Mouse (Mus musculus): ENCODE data around the gene Nav2. TPM values are rescaled to one million over a fixed set of nuclear protein-coding genes. Genes with fewer than 3 reads are reported as not detected.

The Nav2 gene
- polyA plus RNA-seq, 1 experiment from 2014 or later = 5.8 TPM

DNA sequence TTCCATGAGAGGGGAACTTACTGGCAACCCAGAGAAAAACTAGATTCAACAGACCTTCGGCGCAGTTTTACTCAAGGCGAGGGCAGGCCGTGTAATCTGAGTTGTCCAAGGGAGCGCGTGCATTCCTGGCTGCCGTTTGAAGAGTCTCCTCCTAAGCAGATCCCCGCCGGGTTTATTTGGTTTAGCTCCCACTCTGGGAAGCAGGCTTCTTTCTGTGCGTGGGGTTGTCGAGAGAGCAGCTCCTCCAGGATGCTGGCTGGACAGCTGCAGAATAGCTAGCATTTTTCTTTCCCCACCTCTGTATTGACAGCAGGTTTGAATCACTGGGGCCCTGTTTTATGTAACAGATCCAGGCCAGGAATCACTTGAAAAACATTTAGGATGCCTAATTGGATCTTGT is 529.4 kb downstream of the Nav2 start:
- TF ChIP-seq CTCF (IDR thresholded peaks at IDR 0.05; ENCODE audit: low read depth) = no peak
- Histone ChIP-seq H3K27ac (ENCODE audit: low read depth, low read length) (no peak overlapping the region), H3K4me3 (ENCODE audit: low read depth, low read length) (no peak overlapping the region), H3K9me3 (ENCODE audit: control insufficient read depth) (no peaks in the 10 kb centered on the region), H3K27me3 (replicated peaks; ENCODE audit: control insufficient read depth, insufficient read depth, low read length) (no peaks in the 10 kb centered on the region), H3K36me3 (ENCODE audit: control insufficient read depth, insufficient read depth) (no peaks in the 10 kb centered on the region; the same call in 1 of the 2 replicates), H3K4me2 (replicated peaks; ENCODE audit: low read depth) (no peak overlapping the region), H3K9ac (ENCODE audit: low read depth, low read length) (no peak overlapping the region), H3K4me1 (replicated peaks; ENCODE audit: control insufficient read depth, insufficient read depth, low read length) (no peaks in the 10 kb centered on the region)
- no peak for ATAC-seq
- 44% methylated on average over 11 of the region's 11 CpGs for WGBS

DNA sequence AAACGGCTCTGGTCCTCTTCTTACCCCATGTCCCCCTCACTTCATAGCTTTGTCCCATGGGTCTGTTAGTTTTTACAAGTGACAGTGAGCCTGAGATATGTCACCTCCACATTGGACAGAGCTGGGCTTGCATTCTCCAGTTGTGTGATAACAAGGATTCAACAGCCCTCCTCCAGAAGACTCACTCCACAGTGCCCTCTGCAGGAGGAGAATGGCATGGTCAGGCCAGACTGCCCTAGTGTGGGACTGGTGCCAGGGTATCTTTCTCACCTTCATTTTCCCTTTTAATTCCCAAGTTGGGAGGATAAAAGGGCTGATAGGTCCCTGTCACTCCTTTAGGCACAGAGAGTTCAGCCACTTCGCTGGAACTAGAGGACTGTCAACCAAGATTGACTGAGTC is 530.6 kb downstream of the Nav2 start:
- ATAC-seq = no peak
- WGBS = 64% methylated on average over 2 of the region's 2 CpGs
- Histone ChIP-seq H3K4me2 (replicated peaks; ENCODE audit: low read depth) (no peak overlapping the region), H3K36me3 (ENCODE audit: control insufficient read depth, insufficient read depth) (no peaks in the 10 kb centered on the region; the same call in 1 of the 2 replicates), H3K4me1 (replicated peaks; ENCODE audit: control insufficient read depth, insufficient read depth, low read length) (no peaks in the 10 kb centered on the region), H3K4me3 (ENCODE audit: low read depth, low read length) (no peak overlapping the region), H3K27me3 (replicated peaks; ENCODE audit: control insufficient read depth, insufficient read depth, low read length) (no peaks in the 10 kb centered on the region), H3K9me3 (ENCODE audit: control insufficient read depth) (no peaks in the 10 kb centered on the region), H3K27ac (ENCODE audit: low read depth, low read length) (no peak overlapping the region), H3K9ac (ENCODE audit: low read depth, low read length) (no peak overlapping the region)
- peak; percentile 73 for TF ChIP-seq CTCF (IDR thresholded peaks at IDR 0.05; ENCODE audit: low read depth)

DNA sequence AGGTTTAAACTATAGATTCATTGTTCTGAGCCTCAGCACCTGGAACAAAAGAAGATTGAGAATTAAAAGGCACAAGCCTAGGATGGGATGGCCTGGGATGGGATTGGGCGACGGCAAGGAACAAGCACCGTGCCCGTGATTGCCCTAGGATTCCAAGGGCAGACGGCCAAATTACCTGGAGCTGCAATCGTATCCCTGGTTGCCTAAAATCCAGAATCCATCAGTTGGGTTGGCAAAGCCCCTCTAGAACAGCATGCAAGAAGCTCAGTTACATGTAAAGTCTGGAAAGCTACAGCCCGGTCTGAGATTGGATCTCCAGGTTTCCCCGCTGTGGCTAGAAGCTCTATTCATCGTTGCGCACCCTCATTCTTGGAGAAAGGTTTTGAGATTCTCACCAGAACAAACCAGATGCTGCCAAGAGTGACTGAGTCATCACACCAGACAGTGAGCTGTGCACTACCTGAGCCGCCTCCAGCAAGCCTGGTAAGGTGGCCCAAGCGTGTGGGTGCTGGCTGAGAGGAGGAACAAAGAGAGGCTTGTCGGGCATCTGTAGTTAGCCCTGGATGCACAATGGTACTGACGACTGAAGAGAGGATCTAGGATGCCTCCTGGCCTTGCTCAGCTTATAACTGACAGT is 531.9 kb downstream of the Nav2 start:
- TF ChIP-seq CTCF (IDR thresholded peaks at IDR 0.05; ENCODE audit: low read depth) = no peak

DNA sequence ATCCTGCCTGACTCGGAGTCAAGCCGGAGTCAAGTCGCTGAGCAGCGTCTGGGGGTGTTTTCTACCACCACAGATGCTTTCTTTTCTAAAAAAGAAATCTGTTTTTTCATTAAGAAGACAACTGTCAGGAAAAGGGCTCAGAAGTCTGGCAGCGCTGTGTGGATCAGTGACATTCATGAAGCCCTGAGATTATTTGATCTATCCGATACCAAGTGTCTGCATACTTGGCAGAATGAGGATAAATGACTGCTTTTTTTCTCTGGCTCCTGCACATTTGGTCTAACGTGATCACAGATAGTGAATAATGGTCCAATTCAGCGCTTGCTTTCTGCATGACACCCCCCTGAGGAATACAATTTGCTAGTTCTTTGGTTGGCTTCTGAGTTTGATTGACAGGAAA is 533.7 kb downstream of the Nav2 start:
- no peak for ATAC-seq
- no peaks in the 10 kb centered on the region for H3K27me3 ChIP-seq (replicated peaks; ENCODE audit: control insufficient read depth, insufficient read depth, low read length)
- H3K4me1 ChIP-seq (replicated peaks; ENCODE audit: control insufficient read depth, insufficient read depth, low read length) = no peaks in the 10 kb centered on the region
- WGBS = 72% methylated on average over 8 of the region's 8 CpGs
- no peak overlapping the region for H3K27ac ChIP-seq (ENCODE audit: low read depth, low read length)
- no peaks in the 10 kb centered on the region for H3K9me3 ChIP-seq (ENCODE audit: control insufficient read depth)
- H3K36me3 ChIP-seq (ENCODE audit: control insufficient read depth, insufficient read depth) = peaks cover under 1% of the 10 kb centered on the region; the same call in 1 of the 2 replicates
- H3K4me3 ChIP-seq (ENCODE audit: low read depth, low read length) = no peak overlapping the region
- no peak overlapping the region for H3K4me2 ChIP-seq (replicated peaks; ENCODE audit: low read depth)
- H3K9ac ChIP-seq (ENCODE audit: low read depth, low read length) = no peak overlapping the region
- no peak for TF ChIP-seq CTCF (IDR thresholded peaks at IDR 0.05; ENCODE audit: low read depth)

More for the DNA sequence above, 531.9 kb downstream of the Nav2 start:
- Histone ChIP-seq H3K36me3 (ENCODE audit: control insufficient read depth, insufficient read depth) (no peaks in the 10 kb centered on the region; the same call in 1 of the 2 replicates), H3K9ac (ENCODE audit: low read depth, low read length) (no peak overlapping the region), H3K4me2 (replicated peaks; ENCODE audit: low read depth) (no peak overlapping the region), H3K27me3 (replicated peaks; ENCODE audit: control insufficient read depth, insufficient read depth, low read length) (no peaks in the 10 kb centered on the region), H3K27ac (ENCODE audit: low read depth, low read length) (no peak overlapping the region), H3K9me3 (ENCODE audit: control insufficient read depth) (no peaks in the 10 kb centered on the region), H3K4me1 (replicated peaks; ENCODE audit: control insufficient read depth, insufficient read depth, low read length) (no peaks in the 10 kb centered on the region), H3K4me3 (ENCODE audit: low read depth, low read length) (no peak overlapping the region)
- WGBS = 94% methylated on average over 14 of the region's 14 CpGs
- ATAC-seq = no peak

DNA sequence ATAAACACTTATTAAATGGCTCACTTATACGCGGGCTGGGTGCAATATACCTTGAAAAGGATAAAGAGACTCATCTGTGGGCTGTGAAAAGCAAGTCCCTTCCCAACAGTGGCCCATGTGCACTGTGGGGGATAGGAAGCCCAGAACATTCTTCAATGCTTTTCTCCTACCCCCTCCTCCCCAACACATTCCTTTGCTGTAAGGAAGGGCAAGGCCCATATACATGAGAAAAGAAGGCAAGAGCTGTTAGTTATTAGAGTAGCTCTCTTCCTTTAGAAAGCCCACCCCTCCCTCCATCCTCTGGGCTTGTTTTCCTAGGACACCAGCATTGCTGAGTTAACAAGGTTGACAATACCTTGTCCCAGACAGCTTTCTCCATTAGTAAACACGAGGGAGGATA is 540.1 kb downstream of the Nav2 start:
- WGBS = 71% methylated on average over 3 of the region's 3 CpGs
- Histone ChIP-seq H3K9ac (ENCODE audit: low read depth, low read length) (no peak overlapping the region), H3K4me2 (replicated peaks; ENCODE audit: low read depth) (no peak overlapping the region), H3K9me3 (ENCODE audit: control insufficient read depth) (no peaks in the 10 kb centered on the region), H3K4me3 (ENCODE audit: low read depth, low read length) (no peak overlapping the region), H3K4me1 (replicated peaks; ENCODE audit: control insufficient read depth, insufficient read depth, low read length) (no peaks in the 10 kb centered on the region), H3K27ac (ENCODE audit: low read depth, low read length) (no peak overlapping the region), H3K36me3 (ENCODE audit: control insufficient read depth, insufficient read depth) (peaks cover 18% of the 10 kb centered on the region; the same call in 1 of the 2 replicates), H3K27me3 (replicated peaks; ENCODE audit: control insufficient read depth, insufficient read depth, low read length) (no peaks in the 10 kb centered on the region)
- no peak for TF ChIP-seq CTCF (IDR thresholded peaks at IDR 0.05; ENCODE audit: low read depth)
- ATAC-seq = no peak

DNA sequence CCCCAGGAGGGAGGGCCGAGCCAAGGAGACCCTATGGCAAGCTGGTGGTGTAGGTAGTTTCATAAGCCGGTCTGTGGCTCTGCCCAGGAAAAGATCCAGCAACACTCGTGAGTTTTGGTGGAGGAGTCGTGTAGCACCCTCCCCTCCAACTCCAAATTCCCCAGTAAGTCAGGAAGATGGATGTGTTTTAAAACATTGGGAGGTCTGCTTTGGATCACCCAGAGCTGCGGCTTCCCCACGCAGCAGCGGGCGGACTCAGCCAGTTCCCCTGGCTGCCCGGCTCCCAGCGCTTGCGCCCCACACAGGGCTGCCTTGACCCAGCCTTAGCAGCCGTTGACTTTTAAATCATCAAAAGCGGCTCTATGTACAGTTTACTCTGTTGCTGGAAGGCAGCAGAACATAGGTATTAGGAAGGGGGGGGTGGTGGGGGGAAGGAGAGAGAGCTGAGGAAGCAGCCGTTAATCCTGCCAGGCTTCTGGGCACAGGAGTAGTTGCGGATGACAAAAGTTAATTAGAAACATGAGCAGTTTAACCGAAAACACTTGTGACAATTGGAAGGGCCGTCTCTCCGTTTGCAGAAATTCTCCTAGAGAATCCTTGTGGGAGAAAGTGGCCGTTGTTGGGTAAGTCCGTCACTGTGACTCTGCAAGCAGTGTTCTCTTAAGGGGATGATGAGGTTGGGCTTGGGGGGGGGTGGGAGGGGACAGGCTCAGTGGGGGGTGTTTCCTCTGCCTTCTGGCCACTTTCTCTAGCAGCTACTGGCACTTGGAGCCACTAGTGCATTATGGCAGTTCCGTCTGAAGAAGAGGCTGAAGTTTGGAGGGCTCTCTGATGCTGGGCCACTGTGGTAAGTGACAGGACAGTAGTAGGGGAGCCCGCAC is 542.0 kb downstream of the Nav2 start:
- Histone ChIP-seq H3K4me2 (replicated peaks; ENCODE audit: low read depth) (peak overlapping the region; percentile 35), H3K27ac (ENCODE audit: low read depth, low read length) (peak overlapping the region; percentile 21; the same call in 1 of the 2 replicates), H3K27me3 (replicated peaks; ENCODE audit: control insufficient read depth, insufficient read depth, low read length) (no peaks in the 10 kb centered on the region), H3K9ac (ENCODE audit: low read depth, low read length) (no peak overlapping the region), H3K4me1 (replicated peaks; ENCODE audit: control insufficient read depth, insufficient read depth, low read length) (no peaks in the 10 kb centered on the region), H3K9me3 (ENCODE audit: control insufficient read depth) (no peaks in the 10 kb centered on the region), H3K4me3 (ENCODE audit: low read depth, low read length) (0 out of 2 replicates have a peak overlapping the region, but pooled peaks have one; percentile 5), H3K36me3 (ENCODE audit: control insufficient read depth, insufficient read depth) (peaks cover 31% of the 10 kb centered on the region)
- no peak for TF ChIP-seq CTCF (IDR thresholded peaks at IDR 0.05; ENCODE audit: low read depth)
- ATAC-seq = peak; percentile 60; the same call in 1 of the 2 replicates
- 46% methylated on average over 22 of the region's 22 CpGs for WGBS

All from intestine, postnatal 0 days (tissue).